Mouse (Mus musculus): ENCODE results near the gene Ap3b1.
A peak's percentile ranks its signal among the peaks of the same experiment; 100 is the strongest.
"Not testable (repeated sequence)": the region's sequence is repeated elsewhere in the genome, so short reads cannot be mapped to it uniquely, and the experiment has no call there.

Gene Ap3b1

GRCm38 (mm10) chr13:94358401-94359265 lies at the start of gene Ap3b1:
TSS of gene Ap3b1 (plus strand) at chr13:94358960.
- peak; percentile 95 for DNase-seq (ENCODE audit: inconsistent ontology term)

- not testable (repeated sequence) for DNase-seq (ENCODE audit: inconsistent ontology term)
These were observed 45.9 kb upstream of the Ap3b1 start for GRCm38 (mm10) chr13:94312812-94313211.

- peak; percentile 86 for DNase-seq (ENCODE audit: inconsistent ontology term)
These were observed 41.7 kb upstream of the Ap3b1 start for GRCm38 (mm10) chr13:94316975-94317511.

GRCm38 (mm10) chr13:94321094-94321792 lies 37.5 kb upstream of the Ap3b1 start:
- no peak for DNase-seq (ENCODE audit: inconsistent ontology term)

GRCm38 (mm10) chr13:94322475-94322874 lies 36.3 kb upstream of the Ap3b1 start:
- no peak for DNase-seq (ENCODE audit: inconsistent ontology term)

- no peak for DNase-seq (ENCODE audit: inconsistent ontology term)
These were observed 30.7 kb upstream of the Ap3b1 start for GRCm38 (mm10) chr13:94328063-94328462.

- DNase-seq (ENCODE audit: inconsistent ontology term), result not testable (repeated sequence)
These were observed 29.8 kb upstream of the Ap3b1 start for GRCm38 (mm10) chr13:94329005-94329404.

- no peak for DNase-seq (ENCODE audit: inconsistent ontology term)
These were observed 28.3 kb upstream of the Ap3b1 start for GRCm38 (mm10) chr13:94330392-94330979.

GRCm38 (mm10) chr13:94338357-94338756 lies 20.4 kb upstream of the Ap3b1 start:
- DNase-seq (ENCODE audit: inconsistent ontology term), result no peak

- DNase-seq (ENCODE audit: inconsistent ontology term), result no peak
These were observed 15.6 kb upstream of the Ap3b1 start for GRCm38 (mm10) chr13:94343192-94343591.

GRCm38 (mm10) chr13:94344600-94344999 lies 14.2 kb upstream of the Ap3b1 start:
- DNase-seq (ENCODE audit: inconsistent ontology term), result not testable (repeated sequence)

GRCm38 (mm10) chr13:94354584-94354983 lies 4.2 kb upstream of the Ap3b1 start:
- no peak for DNase-seq (ENCODE audit: inconsistent ontology term)

GRCm38 (mm10) chr13:94358101-94358400 lies 709 bp upstream of the Ap3b1 start:
- no peak for DNase-seq (ENCODE audit: inconsistent ontology term)

- no peak for DNase-seq (ENCODE audit: inconsistent ontology term)
These were observed 641 bp downstream of the Ap3b1 start for GRCm38 (mm10) chr13:94359282-94359920.

GRCm38 (mm10) chr13:94361013-94361580 lies 2.3 kb downstream of the Ap3b1 start:
- DNase-seq (ENCODE audit: inconsistent ontology term), result not testable (repeated sequence)

- DNase-seq (ENCODE audit: inconsistent ontology term), result no peak
These were observed 5.6 kb downstream of the Ap3b1 start for GRCm38 (mm10) chr13:94364336-94364735.

- DNase-seq (ENCODE audit: inconsistent ontology term), result no peak
These were observed 6.5 kb downstream of the Ap3b1 start for GRCm38 (mm10) chr13:94365108-94365907.

GRCm38 (mm10) chr13:94367869-94368268 lies 9.1 kb downstream of the Ap3b1 start:
- no peak for DNase-seq (ENCODE audit: inconsistent ontology term)

GRCm38 (mm10) chr13:94370521-94370920 lies 11.8 kb downstream of the Ap3b1 start:
- no peak for DNase-seq (ENCODE audit: inconsistent ontology term)

GRCm38 (mm10) chr13:94372066-94372465 lies 13.3 kb downstream of the Ap3b1 start:
- DNase-seq (ENCODE audit: inconsistent ontology term), result no peak

GRCm38 (mm10) chr13:94374131-94374530 lies 15.4 kb downstream of the Ap3b1 start:
- no peak for DNase-seq (ENCODE audit: inconsistent ontology term)
